Mouse (Mus musculus) adrenal gland, adult 8-10 months (tissue): ENCODE data around the gene Serpinb1c. TPM values are rescaled to one million over a fixed set of nuclear protein-coding genes. Genes with fewer than 3 reads are reported as not detected.
"Not testable (repeated sequence)": the region's sequence is repeated elsewhere in the genome, so short reads cannot be mapped to it uniquely, and the experiment has no call there.

Experiments
- DNase-seq: peaks from one replicate; pipeline ENCODE4 v3.0.0; 2022
- total RNA-seq, 4 experiments: library from RNA; stranded (reverse); gene quantifications; 2 replicates each; pipeline ENCODE4 v1.2.4; 2022

The Serpinb1c gene
- not detected for total RNA-seq

- DNase-seq, result no peak
Observed at GRCm38 (mm10) chr13:32898111-32898510, at the start of gene Serpinb1c. Gene Serpinb1c (minus strand): TSS chr13:32898211.

GRCm38 (mm10) chr13:32939191-32939590 is 41.2 kb upstream of the Serpinb1c start:
- not testable (repeated sequence) for DNase-seq

GRCm38 (mm10) chr13:32938275-32938674 is 40.3 kb upstream of the Serpinb1c start:
- DNase-seq, result not testable (repeated sequence)

DNA sequence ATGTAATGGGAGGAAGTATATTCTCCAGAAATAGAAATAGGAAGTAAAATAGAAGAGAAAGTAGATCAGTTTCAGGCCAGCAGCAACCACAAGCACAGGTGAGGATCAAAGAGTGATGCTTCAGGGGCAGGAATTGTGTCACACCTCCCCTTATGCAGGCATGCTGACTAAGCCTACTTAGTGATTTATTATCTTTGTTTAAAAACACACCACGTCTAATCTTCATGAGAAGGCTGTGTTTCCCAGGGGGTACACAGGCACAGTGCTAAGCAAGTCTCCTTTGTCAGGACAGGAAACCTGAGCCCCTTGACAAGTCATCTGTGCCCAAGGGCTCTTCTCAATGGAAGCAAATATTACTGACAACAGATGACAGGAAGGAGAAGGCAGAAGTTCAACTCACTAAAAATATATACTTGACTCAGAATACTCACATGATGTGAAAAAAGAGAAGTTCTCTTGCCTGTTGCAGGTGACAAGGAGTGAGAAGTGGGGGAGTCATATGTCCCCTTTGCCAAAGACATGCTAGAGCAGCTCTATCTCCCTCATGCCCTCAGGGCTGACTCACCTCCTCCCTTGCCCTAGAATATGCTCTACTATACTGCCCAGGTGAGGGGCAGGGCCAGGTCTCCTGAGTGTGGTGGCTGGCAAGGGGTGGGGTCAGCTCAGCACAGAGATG is 36.8 kb upstream of the Serpinb1c start:
- DNase-seq, result no peak

DNA sequence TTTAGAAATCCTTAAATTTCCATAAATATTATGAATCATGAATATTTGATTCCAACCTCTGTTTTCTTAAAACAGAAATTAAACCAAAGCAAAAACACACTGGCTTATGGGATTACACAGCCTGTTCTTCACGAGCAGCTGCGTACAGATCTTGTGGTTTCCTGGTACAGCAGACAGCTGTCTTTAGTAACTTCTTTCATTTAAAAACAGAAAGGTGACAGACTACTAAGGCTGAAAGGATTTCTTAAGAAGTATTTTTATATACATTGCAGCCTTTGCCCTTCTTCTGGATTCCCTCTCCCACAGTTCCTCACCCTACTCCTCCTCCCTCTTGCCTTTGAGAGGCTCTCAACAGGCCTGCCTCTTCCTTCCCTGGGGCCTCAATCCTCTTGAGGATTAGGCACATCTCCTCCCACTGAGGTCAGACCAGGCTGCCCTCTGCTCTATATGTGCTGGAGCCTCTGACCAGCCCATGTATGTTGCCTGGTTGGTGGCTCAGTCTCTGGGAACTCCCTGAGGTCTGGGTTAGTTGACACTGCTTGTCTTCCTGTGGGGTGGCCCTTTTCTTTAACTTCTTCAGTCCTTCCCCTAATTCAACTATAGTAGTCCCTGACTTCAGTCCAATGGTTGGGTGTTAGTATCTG is 31.2 kb upstream of the Serpinb1c start:
- no peak for DNase-seq

DNA sequence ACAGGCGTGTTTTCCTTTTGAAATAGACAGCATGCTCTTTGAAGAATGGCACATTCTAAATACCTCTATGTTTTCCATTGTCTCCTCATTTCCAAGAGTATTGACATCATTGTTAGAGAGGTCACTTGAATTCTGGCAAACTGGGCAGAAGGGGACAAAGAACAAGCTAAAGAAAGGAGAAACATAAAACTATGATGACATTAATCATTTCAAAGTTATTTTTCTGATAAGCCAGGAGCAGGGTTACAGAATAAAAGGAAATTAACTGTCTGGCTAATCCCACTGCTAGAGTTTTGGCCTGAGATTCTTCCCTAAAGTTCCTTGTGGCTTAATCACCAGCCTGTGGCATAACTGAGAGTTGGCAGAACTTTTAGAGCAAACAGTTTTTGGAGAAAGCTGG is 29.2 kb upstream of the Serpinb1c start:
- no peak for DNase-seq

GRCm38 (mm10) chr13:32926661-32927060 is 28.6 kb upstream of the Serpinb1c start:
- no peak for DNase-seq

GRCm38 (mm10) chr13:32924578-32925360 is 26.8 kb upstream of the Serpinb1c start:
- DNase-seq, result no peak

- DNase-seq, result no peak
Observed at GRCm38 (mm10) chr13:32922622-32923021, 24.6 kb upstream of the Serpinb1c start.

DNA sequence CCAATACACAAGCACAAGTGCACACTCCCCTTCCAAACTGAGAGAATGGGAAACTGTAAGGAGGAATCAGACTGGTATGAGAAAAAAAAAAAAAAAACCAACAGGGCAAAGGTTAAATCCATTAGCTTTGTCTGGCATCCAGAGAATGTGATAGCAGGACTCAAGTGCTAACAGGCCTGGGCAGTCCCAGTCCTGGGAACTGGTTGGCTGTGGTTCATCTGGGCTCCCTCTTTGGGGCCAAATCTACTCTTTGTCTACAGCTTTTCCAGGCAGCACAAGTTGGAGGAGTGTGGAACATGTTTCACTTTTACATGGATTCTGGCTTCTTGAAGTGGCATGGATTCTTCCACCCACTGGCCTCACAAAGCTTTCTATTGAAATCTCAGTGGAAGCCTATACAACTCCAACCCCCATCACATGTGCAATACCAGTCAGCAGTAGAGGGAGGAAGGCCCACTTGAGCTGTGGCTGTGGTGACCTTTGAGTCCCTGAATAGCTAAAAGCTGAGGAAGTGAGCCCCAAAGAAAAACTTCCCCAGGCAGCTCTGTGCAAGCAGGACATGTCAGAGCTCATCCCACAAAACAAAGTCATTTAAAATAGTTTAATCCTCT is 14.9 kb upstream of the Serpinb1c start:
- no peak for DNase-seq

- DNase-seq, result no peak
Observed at GRCm38 (mm10) chr13:32908182-32908581, 10.2 kb upstream of the Serpinb1c start.

GRCm38 (mm10) chr13:32903211-32903873 is 5.3 kb upstream of the Serpinb1c start:
- DNase-seq, result peak; percentile 85

DNA sequence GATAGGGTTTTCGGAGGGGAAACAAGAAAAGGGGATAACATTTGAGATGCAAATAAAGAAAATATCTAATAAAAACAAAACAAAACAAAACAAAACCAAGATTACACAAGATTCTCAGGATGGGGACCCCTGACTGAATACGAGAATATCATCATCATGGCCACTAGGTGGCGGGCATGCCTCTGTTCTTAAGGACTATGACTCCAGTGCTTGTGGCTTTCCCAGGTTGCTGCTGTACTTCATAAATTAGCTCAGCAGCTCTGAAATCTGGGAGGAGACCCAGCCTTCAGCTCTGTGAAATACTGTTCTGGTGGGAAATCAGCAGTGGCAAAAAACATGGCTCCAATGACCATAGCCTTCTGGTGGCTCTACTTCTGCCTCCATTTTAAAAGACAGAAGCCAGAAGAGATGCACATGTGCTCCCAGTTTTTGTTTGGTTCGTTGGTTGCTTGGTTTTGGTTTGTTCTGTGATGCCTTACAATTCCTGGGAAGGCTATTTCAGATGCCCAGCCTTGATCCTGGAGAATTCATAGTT is 4.5 kb upstream of the Serpinb1c start:
- DNase-seq, result peak; percentile 45

GRCm38 (mm10) chr13:32900639-32901038 is 2.6 kb upstream of the Serpinb1c start:
- no peak for DNase-seq

DNA sequence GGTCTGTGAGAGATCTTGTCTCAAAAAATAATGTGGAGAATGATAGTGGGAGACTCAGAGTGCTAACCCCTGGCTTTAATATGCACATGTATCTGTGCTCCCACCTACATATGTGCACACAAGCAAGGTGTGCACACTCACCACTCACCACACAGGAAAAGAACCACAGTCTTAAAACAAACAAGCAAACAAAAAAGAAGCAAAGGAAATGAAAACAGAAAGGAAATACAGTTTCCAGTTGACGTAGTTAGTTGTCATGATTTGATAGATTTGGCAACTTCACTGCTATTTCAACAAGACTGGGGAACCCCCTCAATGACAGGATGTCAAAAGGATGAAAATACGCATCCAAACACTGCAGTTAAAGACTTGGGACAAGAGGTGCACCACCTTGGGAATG is 1.1 kb upstream of the Serpinb1c start:
- not testable (repeated sequence) for DNase-seq

DNA sequence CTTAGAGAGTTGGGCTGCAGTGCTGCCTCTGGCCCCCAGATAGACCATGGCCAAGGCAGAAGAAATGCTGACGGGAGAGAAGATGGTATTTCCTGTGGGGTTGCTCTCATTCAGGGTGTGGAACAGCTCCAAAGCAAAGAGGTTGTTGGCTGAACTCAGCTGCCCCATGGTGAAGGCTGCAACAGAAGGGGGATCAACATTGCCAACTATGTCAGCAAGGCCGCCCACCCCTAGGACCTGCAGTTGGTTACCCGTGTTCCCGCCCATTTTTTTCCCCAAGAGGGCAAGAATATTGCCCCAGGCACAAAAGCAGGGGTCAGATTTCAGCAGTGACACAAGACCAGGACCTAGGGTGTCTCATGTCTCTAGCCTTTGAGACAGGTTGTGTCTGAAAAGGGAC is 1.1 kb downstream of the Serpinb1c start:
- DNase-seq, result no peak

DNA sequence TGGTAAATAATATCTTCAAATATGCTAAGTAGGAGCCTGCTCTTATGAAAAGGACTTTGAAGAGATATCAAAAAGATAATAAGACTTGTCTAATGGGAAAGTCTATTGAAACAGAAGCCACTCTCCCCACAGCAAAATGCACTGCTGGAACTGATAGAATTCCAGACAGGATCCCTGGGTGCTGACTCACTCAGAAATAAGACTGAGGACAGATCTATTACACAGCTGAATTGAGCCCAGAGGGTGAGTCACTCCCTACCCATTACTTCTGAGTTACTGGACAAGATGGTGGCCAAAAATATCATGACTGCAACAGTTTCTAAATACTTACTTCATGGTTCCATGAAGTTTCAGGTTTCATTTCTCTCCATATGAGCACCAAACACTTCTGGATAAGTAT is 13.3 kb downstream of the Serpinb1c start:
- DNase-seq, result no peak

DNA sequence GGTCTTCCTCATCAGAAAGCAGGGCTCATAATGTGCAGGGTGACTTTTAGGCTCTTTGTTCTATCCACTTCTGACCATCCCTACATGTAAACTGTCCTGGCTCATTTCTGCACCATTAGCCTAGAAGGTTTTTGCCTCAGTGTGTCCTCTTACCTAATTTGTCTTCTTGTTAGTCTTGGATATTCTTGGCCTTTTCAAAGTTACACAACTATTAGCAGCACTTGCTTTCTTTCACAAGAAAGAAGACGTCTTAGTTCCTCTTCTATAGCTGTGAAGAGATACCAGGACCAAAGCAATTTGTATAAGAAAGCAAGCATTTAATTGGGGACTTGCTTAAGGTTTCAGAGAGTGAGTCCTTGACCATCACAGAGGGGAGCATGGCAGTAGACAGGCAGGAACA is 24.1 kb downstream of the Serpinb1c start:
- no peak for DNase-seq

GRCm38 (mm10) chr13:32868843-32869242 is 29.2 kb downstream of the Serpinb1c start:
- no peak for DNase-seq

DNA sequence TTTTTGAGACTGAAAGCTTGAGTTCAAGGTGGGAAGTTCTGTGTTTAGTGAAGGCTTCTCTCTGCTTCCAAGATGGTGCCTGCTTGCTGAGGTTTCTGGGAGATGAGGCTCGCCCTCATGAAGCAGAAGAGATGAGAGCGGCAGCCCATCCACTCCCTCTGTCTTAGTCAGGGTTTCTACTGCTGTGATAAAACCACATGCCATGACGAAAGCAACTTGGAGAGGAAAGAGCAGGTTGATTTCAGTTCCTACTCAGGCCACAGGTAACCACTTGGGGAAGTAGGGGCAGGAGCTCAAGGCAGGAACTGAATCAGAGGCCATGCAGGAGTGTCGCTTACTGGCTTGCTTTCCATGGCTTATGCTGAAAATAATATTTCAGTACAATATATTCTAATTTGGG is 29.8 kb downstream of the Serpinb1c start:
- DNase-seq, result not testable (repeated sequence)

GRCm38 (mm10) chr13:32867030-32867429 is 31.0 kb downstream of the Serpinb1c start:
- DNase-seq, result no peak

- no peak for DNase-seq
Observed at GRCm38 (mm10) chr13:32866484-32866883, 31.5 kb downstream of the Serpinb1c start.
